Mouse (Mus musculus) stomach, postnatal 0 days (tissue): ENCODE measurements around the gene Ms4a4b. TPM values are rescaled to one million over a fixed set of nuclear protein-coding genes. Genes with fewer than 3 reads are reported as not detected.
"Not testable (repeated sequence)": the region's sequence is repeated elsewhere in the genome, so short reads cannot be mapped to it uniquely, and the experiment has no call there.

Experiments
- ATAC-seq: fragments of 200-750 bp; cut with Nextera tagmentation; 2 replicates; pipeline ENCODE4 v1.8.0; 2017; ENCODE audit not compliant: low FRiP score, low TSS enrichment
- DNase-seq: peaks from one replicate; pipeline ENCODE4 v3.0.0-alpha.2; 2016; ENCODE audit warnings: low spot score
- H3K27ac ChIP-seq: fragments of 300-500 bp; sonication (generic); replicated peaks from 2 replicates; pipeline ENCODE4 v1.5.1; 2014; ENCODE audit warnings: mild to moderate bottlenecking, control low read depth
- H3K27me3 ChIP-seq: fragments of 300-500 bp; sonication (generic); 2 replicates; pipeline ENCODE4 v1.6.1; 2014; ENCODE audit warnings: low read length; ENCODE audit not compliant: control insufficient read depth, insufficient read depth
- H3K36me3 ChIP-seq: fragments of 300-500 bp; sonication (generic); 2 replicates; pipeline ENCODE4 v1.6.1; 2014; ENCODE audit warnings: low read length, mixed read lengths; ENCODE audit not compliant: control insufficient read depth, insufficient read depth
- H3K4me1 ChIP-seq: fragments of 300-500 bp; sonication (generic); replicated peaks from 2 replicates; pipeline ENCODE4 v1.6.1; 2014; ENCODE audit warnings: antibody characterized with exemption; ENCODE audit not compliant: control insufficient read depth, insufficient read depth
- H3K4me2 ChIP-seq: fragments of 300-500 bp; sonication (generic); replicated peaks from 2 replicates; pipeline ENCODE4 v1.6.1; 2014; ENCODE audit warnings: low read depth, mild to moderate bottlenecking, control low read depth, moderate library complexity
- H3K4me3 ChIP-seq: fragments of 300-500 bp; sonication (generic); 2 replicates; pipeline ENCODE4 v1.5.1; 2014; ENCODE audit warnings: low read depth, low read length, control low read depth
- H3K9ac ChIP-seq: fragments of 300-500 bp; sonication (generic); 2 replicates; pipeline ENCODE4 v1.6.1; 2014; ENCODE audit warnings: mild to moderate bottlenecking, low read length, control low read depth, mixed read lengths
- H3K9me3 ChIP-seq: fragments of 300-500 bp; sonication (generic); 2 replicates; pipeline ENCODE4 v1.6.1; 2016; ENCODE audit warnings: low read length; ENCODE audit not compliant: control insufficient read depth
- CTCF ChIP-seq: IDR thresholded peaks from 2 replicates; pipeline ENCODE4 v1.5.1; 2016; ENCODE audit warnings: antibody characterized with exemption, low read depth, mild to moderate bottlenecking, moderate library complexity
- EP300 ChIP-seq: optimal IDR thresholded peaks from 2 replicates; pipeline ENCODE3; 2016; ENCODE audit warnings: antibody characterized with exemption
- WGBS: fragments of 180-500 bp; shearing (Covaris S2); extraction: QIAGEN DNeasy Blood & Tissue Kit; methylation state at CpG from one replicate; pipeline ENCODE4 v1.1.7; 2014; 5-methylcytosine and 5-hydroxymethylcytosine counted together
- polyA plus RNA-seq: library from polyadenylated mRNA; unstranded; fragments of >200 nt; fragmentation: Nextera tagmentation; extraction: Ambion mirVana; gene quantifications from 2 replicates; pipeline ENCODE4 v1.2.1, GENCODE M21; 2015

Ms4a4b gene
- polyA plus RNA-seq, 1 experiment from 2014 or later, result 0.89 TPM

DNA sequence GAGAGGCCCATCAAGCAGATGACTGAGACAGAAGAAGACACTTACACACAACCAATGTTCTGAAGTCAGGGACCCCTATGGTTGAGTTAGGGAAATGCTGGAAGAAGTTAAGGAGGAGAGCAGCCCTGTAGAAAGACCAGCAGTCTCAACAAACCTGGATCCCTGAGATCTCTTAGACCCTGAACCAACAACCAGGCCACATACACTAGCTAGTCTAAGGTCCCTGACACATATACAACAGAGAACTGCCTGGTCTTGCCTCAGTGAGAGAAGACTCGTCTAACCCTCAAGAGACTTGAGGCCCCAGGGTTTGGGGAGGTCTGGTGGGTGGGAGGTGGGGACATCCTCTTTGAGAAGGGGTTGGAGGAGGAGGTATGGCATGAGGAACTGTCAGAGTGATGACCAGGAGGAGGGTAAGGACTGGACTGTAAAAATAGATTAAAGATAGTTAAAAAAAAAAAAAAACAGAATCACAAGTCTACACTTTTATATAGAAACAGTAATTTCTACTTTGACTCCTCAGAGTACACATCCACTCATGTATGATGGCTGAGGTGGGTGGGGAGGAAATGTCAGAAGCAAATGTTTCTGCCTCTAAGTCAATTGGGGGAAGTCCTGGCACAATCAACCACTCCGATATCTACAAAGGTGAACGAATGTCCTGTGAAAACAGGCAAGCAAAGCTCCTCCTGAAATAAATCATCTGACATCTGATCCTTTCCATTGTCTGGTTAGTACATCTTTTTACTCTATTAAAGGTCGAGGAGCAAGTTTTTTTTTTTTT, 48.2 kb downstream of the Ms4a4b start:
- Histone ChIP-seq H3K27ac (no peak overlapping the region), H3K4me2 (no peak overlapping the region), H3K36me3 (no peaks in the 10 kb centered on the region), H3K9ac (no peak overlapping the region), H3K4me3 (no peak overlapping the region), H3K9me3 (no peaks in the 10 kb centered on the region), H3K27me3 (no peaks in the 10 kb centered on the region), H3K4me1 (no peaks in the 10 kb centered on the region)
- no peak for ATAC-seq
- TF ChIP-seq CTCF, result no peak
- TF ChIP-seq EP300, result no peak
- no peak for DNase-seq
- 65% methylated on average over 4 of the region's 4 CpGs for WGBS

- DNase-seq (no peak), ATAC-seq (no peak)
- Histone ChIP-seq H3K4me3 (no peak overlapping the region), H3K27me3 (no peaks in the 10 kb centered on the region), H3K9me3 (no peaks in the 10 kb centered on the region), H3K4me1 (no peaks in the 10 kb centered on the region), H3K4me2 (no peak overlapping the region), H3K9ac (no peak overlapping the region), H3K36me3 (no peaks in the 10 kb centered on the region), H3K27ac (no peak overlapping the region)
- 78% methylated on average over 1 of the region's 1 CpGs for WGBS
- no peak for TF ChIP-seq EP300
- TF ChIP-seq CTCF, result no peak
Observed at GRCm38 (mm10) chr19:11492671-11493070, 49.3 kb downstream of the Ms4a4b start.

- TF ChIP-seq EP300 (no peak), CTCF (no peak)
- Histone ChIP-seq H3K27me3 (no peaks in the 10 kb centered on the region), H3K4me2 (no peak overlapping the region), H3K9ac (no peak overlapping the region), H3K36me3 (no peaks in the 10 kb centered on the region), H3K9me3 (no peaks in the 10 kb centered on the region), H3K4me1 (no peaks in the 10 kb centered on the region), H3K4me3 (no peak overlapping the region), H3K27ac (no peak overlapping the region)
- DNase-seq, result no peak
- 63% methylated on average over 3 of the region's 3 CpGs for WGBS
- ATAC-seq, result no peak
Observed at GRCm38 (mm10) chr19:11494519-11494918, 51.2 kb downstream of the Ms4a4b start.

DNA sequence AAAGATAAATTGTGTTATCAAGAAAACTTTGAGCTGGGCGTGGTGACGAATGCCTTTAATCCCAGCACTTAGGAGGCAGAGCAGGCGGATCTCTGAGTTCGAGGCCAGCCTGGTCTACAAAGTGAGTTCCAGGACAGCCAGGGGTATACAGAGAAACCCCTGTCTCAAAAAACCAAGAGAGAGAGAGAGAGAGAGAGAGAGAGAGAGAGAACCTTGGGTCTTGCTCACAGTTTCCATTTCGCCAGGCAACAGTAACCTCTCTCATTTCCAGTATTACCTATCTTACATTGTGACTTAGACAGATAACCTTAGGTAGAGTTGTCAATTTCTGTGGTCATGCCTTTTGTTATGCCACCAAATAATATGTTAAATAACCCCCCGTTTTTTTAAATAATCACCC, 53.0 kb downstream of the Ms4a4b start:
- 72% methylated on average over 6 of the region's 6 CpGs for WGBS

DNA sequence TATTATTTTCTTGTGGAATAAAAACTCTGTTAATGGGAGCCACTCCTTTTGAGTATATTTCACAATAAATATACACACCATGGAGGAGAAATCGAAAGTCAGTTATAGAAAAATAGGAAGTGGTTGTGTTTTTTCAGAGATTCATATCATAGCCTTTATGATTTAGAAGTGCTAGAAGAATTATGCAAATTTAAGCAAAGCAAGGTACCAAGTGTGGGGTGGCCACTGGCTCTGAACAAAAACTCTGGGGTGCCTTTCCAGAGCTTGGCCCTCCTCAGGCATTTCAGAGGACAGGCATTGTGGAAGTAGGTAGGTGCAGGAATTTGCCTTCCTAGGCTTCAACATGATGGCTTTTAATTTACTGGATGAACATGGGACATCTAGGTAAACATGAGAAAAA, 53.9 kb downstream of the Ms4a4b start:
- not testable (repeated sequence) for H3K27ac ChIP-seq, H3K9me3 ChIP-seq, H3K27me3 ChIP-seq, ATAC-seq, H3K4me1 ChIP-seq, DNase-seq, H3K36me3 ChIP-seq, H3K9ac ChIP-seq, H3K4me2 ChIP-seq, H3K4me3 ChIP-seq
- WGBS, result 73% methylated on average over 1 of the region's 1 CpGs

More for the DNA sequence above, 53.0 kb downstream of the Ms4a4b start:
- TF ChIP-seq EP300, result no peak
- TF ChIP-seq CTCF, result no peak
- H3K9ac ChIP-seq, result no peak overlapping the region
- no peaks in the 10 kb centered on the region for H3K4me1 ChIP-seq
- no peaks in the 10 kb centered on the region for H3K27me3 ChIP-seq
- H3K4me2 ChIP-seq, result no peak overlapping the region
- H3K36me3 ChIP-seq, result no peaks in the 10 kb centered on the region
- no peaks in the 10 kb centered on the region for H3K9me3 ChIP-seq
- H3K4me3 ChIP-seq, result no peak overlapping the region
- H3K27ac ChIP-seq, result no peak overlapping the region
- DNase-seq (no peak), ATAC-seq (no peak)

- no peak for DNase-seq
- H3K9me3 ChIP-seq, result no peaks in the 10 kb centered on the region
- H3K9ac ChIP-seq, result no peak overlapping the region
- H3K4me1 ChIP-seq, result no peaks in the 10 kb centered on the region
- H3K27me3 ChIP-seq, result no peaks in the 10 kb centered on the region
- 91% methylated on average over 1 of the region's 1 CpGs for WGBS
- H3K36me3 ChIP-seq, result no peaks in the 10 kb centered on the region
- H3K4me3 ChIP-seq, result no peak overlapping the region
- H3K4me2 ChIP-seq, result no peak overlapping the region
- ATAC-seq, result no peak
- H3K27ac ChIP-seq, result no peak overlapping the region
- TF ChIP-seq CTCF (no peak), EP300 (no peak)
Observed at GRCm38 (mm10) chr19:11500796-11501195, 57.4 kb downstream of the Ms4a4b start.
